Mouse (Mus musculus): ENCODE measurements around the gene Vwa2.

The Vwa2 gene

DNA sequence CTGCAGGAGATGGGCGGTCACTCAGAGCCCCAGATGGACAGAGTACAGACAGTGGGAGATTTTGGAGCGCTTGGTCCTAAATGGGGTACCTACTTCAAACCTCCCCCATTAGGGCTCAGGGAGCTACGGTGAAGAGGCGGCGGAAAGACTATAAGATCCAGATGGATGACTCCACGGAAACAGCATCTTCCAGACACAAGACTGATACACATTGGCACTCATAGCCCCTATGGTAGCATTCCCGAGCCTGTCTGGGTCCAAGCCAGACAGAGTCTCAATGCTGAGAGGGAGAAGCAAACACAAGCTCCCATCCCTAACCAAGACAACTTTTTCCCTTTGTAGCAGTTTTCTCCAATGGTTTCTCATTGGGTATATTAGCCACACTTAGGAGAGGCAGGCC, 76.8 kb downstream of the Vwa2 start:
- DNase-seq, result no peak

DNA sequence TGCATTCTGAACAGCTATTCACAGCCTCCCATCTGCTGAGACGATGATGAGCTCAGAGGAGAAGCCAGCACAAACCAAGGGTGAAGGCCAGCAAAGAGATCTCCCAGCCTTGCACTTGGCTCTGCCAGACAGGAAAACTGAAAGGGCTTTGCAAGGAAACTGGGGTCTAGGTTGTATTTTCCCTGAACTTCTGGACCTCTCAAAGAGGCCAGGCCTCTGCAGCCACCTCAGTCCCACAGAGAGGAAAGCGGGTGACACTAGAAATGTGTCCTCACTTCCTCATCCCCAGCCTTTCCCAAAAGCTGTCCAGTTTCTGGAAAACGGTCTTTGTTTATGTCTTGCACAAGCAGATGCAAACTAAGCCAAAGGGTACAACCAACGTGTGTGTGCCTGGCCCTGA, 79.8 kb downstream of the Vwa2 start:
- DNase-seq, result no peak

DNA sequence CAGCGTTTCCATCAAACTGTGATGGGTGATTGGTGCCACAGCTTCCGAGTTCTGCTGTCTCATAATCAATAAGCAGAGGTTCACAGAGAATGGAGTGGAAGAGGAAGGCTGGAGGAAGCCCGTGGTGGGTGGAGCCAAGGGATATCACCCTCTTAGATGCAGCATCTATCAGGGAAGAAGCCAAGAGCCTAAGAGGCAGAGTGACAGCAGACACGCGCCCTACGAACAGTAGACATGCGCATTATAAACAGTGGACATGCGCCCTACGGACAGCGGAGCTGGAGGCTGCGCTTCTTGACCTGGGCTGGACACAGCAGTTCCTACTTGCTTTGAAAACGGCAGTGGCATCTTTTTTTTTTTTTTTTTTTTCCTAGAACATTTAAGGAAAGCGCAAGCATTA, 80.8 kb downstream of the Vwa2 start:
- no peak for DNase-seq

DNA sequence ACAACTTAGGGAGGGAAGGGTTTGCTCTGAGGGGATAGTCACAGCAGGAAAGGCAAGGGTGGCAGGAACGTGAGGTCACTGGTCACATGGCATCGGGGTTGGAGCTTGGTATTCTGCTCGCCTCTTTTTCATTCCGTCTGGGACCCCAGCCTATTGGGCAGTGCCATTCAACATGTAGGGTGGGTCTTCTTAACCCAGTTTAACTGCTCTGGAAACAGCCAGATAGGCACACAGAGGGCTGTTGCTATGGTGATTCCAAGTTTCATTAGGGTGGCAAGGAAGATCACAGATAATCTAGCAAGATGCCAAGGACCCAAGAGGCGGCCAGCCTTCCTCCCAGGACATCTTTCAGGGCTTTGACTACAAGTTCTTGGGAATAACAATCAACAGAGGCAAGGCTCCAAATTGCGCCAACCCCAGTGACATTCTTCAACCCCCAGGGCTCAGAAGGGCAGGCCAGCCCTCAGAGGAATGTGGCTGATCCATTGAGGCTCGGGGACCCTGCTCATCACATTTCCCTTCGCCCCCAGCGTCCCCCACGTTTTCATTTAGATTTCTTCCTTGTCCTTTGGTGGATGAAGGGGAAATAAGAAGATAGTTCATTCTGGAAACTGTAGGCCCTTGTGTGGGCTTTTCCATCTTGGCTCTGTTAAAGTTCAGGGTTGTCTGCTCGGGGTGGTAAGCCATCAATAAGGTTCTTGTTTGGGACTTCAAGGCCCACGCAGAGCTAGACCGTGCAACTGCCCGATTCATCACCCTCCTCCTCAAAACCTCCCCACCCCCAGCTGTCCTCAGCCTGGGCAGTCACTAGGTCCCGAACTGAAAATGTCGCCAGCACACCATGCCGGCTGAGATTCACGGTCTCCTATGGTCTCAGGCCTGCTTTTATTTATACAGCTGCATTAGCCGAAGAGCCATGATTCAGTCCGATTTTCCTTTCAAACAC, 81.8 kb downstream of the Vwa2 start:
- no peak for DNase-seq

DNA sequence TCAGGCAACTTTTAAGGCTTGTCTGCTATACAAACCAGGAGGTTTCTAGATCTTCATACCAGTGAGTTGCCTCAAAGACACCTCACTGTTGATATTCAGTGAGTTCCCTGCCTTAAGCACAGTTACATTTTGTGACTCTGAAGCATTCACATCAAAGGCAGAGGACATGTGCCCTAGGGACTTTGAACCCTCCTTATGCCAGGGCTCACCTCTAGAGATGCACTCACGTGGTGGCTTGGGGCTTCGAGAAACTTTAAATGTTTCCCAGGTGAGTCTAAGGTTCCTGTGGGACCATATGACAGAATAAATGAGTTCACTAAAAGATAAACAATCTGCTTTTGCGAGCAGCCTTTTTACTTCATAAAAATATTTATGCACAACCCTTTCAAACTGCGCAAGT, 84.0 kb downstream of the Vwa2 start:
- no peak for DNase-seq

DNA sequence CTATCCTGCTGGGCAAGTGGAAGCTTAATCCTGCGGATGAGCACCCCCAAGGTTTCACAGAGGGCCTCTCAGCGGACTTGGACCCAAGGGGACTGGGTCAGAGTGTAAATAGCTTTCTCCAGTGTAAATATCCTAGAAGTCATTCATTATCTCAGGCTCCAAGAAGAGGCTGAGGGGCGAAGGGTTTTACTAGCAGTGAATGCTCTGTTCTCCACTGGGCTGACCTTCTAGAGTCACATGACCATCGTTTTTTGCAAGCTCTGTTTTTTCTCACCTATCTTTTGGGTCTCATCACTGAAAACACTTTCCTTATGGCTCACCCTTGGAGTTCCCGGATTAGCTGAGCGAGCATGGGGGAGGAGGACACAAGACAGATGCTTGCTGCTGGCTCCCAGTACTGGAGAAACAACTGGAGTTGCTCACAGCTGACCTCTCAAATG, 84.6 kb downstream of the Vwa2 start:
- no peak for DNase-seq

DNA sequence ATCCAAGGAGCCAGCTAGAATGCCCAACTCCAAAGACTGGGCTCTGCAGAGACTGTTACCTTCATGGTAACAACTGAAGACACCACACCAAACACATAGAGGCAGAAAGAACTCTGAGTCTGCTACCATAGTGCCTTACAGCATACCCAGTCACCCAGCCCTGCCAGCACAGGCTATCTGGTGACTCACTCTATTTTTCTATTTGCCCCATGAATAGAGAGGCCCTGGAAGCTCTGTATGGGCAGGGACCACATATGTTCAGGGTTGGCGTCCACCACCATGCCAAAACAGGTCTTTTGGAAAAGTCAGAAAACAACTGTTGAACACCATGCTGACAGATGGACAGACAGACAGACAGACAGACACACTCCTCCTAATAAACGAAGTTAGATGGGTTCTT, 85.0 kb downstream of the Vwa2 start:
- DNase-seq, result no peak

DNA sequence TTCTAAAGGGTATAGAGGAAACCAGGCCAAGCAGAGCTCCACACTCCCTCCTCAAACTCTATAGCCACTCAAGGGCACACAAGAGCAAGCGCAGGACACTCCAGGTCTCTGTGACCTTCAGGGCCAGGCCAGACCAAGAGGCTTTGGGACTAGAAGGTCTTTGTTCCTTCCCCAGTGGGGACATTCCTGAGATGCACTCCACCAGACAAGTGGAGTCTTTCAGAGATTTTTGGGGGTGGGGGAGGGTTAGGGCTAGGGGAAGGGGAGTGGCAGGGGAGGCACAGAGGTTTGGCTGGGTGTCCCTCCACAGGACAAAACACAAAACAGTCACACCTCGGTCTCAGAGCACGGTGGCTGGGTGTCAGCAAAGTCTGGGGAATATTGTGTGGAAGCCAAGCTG, 85.6 kb downstream of the Vwa2 start:
- no peak for DNase-seq

All from heart, adult 11 months (tissue).